In genomic region chr7:141476226-141476980, GRCm38 (mm10) we compare ENCODE assay signal across 8 mouse cellular contexts. TPM values are rescaled to one million over a fixed set of nuclear protein-coding genes. Genes with fewer than 3 reads are reported as not detected.
DNase-seq lines count a peak whose midpoint lies in the region; ATAC-seq and TF ChIP-seq lines count a peak whose summit lies in the region.

No protein-coding gene starts in this region.

- peak overlapping the region; percentile 98 for H3K27ac ChIP-seq in embryonic fibroblast, embryonic 13.5 days (ENCODE audit: insufficient read depth, low read length)
- peak overlapping the region; percentile 96 for H3K27ac ChIP-seq in heart, postnatal 0 days (ENCODE audit: low read depth)
- peak overlapping the region; percentile 96 for H3K27ac ChIP-seq in stomach, embryonic 15.5 days

- peak; percentile 38 for TF ChIP-seq POLR2A in embryonic fibroblast, embryonic 13.5 days (IDR thresholded peaks at IDR 0.05; ENCODE audit: low read depth, low read length)

- no peak for TF ChIP-seq CTCF in embryonic fibroblast, embryonic 13.5 days (IDR thresholded peaks at IDR 0.05; ENCODE audit: borderline replicate concordance, insufficient read depth, low read length)
- peak; percentile 36 for TF ChIP-seq CTCF in heart, postnatal 0 days (IDR thresholded peaks at IDR 0.05; ENCODE audit: low read depth)

- 1% methylated on average over 12 of the region's 17 CpGs for WGBS in heart, postnatal 0 days
- 0% methylated on average over 15 of the region's 17 CpGs for WGBS in stomach, embryonic 15.5 days

- peaks cover 14% of the 10 kb centered on the region for H3K36me3 ChIP-seq in heart, postnatal 0 days (replicated peaks; ENCODE audit: control insufficient read depth, insufficient read depth, low read length)
- H3K36me3 ChIP-seq in stomach, embryonic 15.5 days: peaks cover 2% of the 10 kb centered on the region

- peak overlapping the region; percentile 80 for H3K9ac ChIP-seq in heart, postnatal 0 days (replicated peaks; ENCODE audit: low read depth, low read length)
- H3K9ac ChIP-seq in stomach, embryonic 15.5 days: peak overlapping the region; percentile 22; the same call in 1 of the 2 replicates

- H3K27me3 ChIP-seq in heart, postnatal 0 days (ENCODE audit: control insufficient read depth, insufficient read depth, low read length): no peaks in the 10 kb centered on the region
- no peaks in the 10 kb centered on the region for H3K27me3 ChIP-seq in stomach, embryonic 15.5 days (replicated peaks)

- peak overlapping the region; percentile 89 for H3K4me3 ChIP-seq in embryonic fibroblast, embryonic 13.5 days (ENCODE audit: insufficient read depth, low read length)
- peak overlapping the region; percentile 69 for H3K4me3 ChIP-seq in heart, postnatal 0 days (ENCODE audit: low read depth, low read length)
- peak overlapping the region; percentile 94 for H3K4me3 ChIP-seq in stomach, embryonic 15.5 days (replicated peaks)

- DNase-seq in cerebellum, adult 11-12 months: peak; percentile 78
- no peak for DNase-seq in cerebellum, postnatal 36 days
- DNase-seq in NIH3T3 (ENCODE audit: low read depth): peak; percentile 91
- DNase-seq in heart, postnatal 0 days (ENCODE audit: low spot score): peak; percentile 86
- DNase-seq in kidney, postnatal 36 days: peak; percentile 96

- peaks cover 6% of the 10 kb centered on the region for H3K4me1 ChIP-seq in embryonic fibroblast, embryonic 13.5 days (ENCODE audit: control insufficient read depth, insufficient read depth, low read length)
- peaks cover 42% of the 10 kb centered on the region for H3K4me1 ChIP-seq in heart, postnatal 0 days (ENCODE audit: control insufficient read depth, insufficient read depth)
- H3K4me1 ChIP-seq in stomach, embryonic 15.5 days: peaks cover 42% of the 10 kb centered on the region

- peak overlapping the region; percentile 93 for H3K4me2 ChIP-seq in heart, postnatal 0 days (ENCODE audit: low read depth, low read length)
- peak overlapping the region; percentile 86 for H3K4me2 ChIP-seq in stomach, embryonic 15.5 days

- TF ChIP-seq EP300 in heart, postnatal 0 days (IDR thresholded peaks at IDR 0.05; ENCODE audit: low read depth): peak; percentile 94

- no peaks in the 10 kb centered on the region for H3K9me3 ChIP-seq in heart, postnatal 0 days (replicated peaks; ENCODE audit: control insufficient read depth, low read length)
- no peaks in the 10 kb centered on the region for H3K9me3 ChIP-seq in stomach, embryonic 15.5 days

- peak; percentile 73 for ATAC-seq in heart, postnatal 0 days (ENCODE audit: insufficient read depth, low read depth)
- ATAC-seq in megakaryocyte progenitor cell, adult 5-6 weeks (replicated peaks; ENCODE audit: poor library complexity): peak; percentile 29
- peak; percentile 59 for ATAC-seq in stomach, embryonic 15.5 days (ENCODE audit: insufficient read depth, low FRiP score, low read depth)

RNA-seq across cellular contexts. Expression of gene Tspan4, which starts 1.4 kb away (rescaled TPM):
- polyA plus RNA-seq in embryonic fibroblast, embryonic 13.5 days (2011; ENCODE audit: insufficient read length, low read depth, missing spikeins): 184 and 207 TPM in 2 replicates
- 84.2 and 87.8 TPM in 2 replicates for total RNA-seq in heart, postnatal 0 days (2014; rRNA removed; ENCODE audit: low replicate concordance)
- polyA plus RNA-seq in heart, postnatal 0 days (2015; fragmentation: Nextera tagmentation; extraction: Ambion mirVana): 72.2 and 72.3 TPM in 2 replicates
- total RNA-seq in megakaryocyte progenitor cell, adult 5-6 weeks (2015): 18.3 and 23.9 TPM in 2 replicates
- total RNA-seq in megakaryocyte progenitor cell, adult 5-6 weeks (2017): 38.2 and 39.1 TPM in 2 replicates
- 69.8 and 72.8 TPM in 2 replicates for polyA plus RNA-seq in stomach, embryonic 15.5 days (2015; fragmentation: Nextera tagmentation; extraction: Ambion mirVana)

RNA-seq across cellular contexts. Expression of gene Polr2l, which starts 1.5 kb away (rescaled TPM):
- 13.1 and 24.1 TPM in 2 replicates for polyA plus RNA-seq in embryonic fibroblast, embryonic 13.5 days (2011; ENCODE audit: insufficient read length, low read depth, missing spikeins)
- total RNA-seq in heart, postnatal 0 days (2014; rRNA removed; ENCODE audit: low replicate concordance): 17.4 and 32.3 TPM in 2 replicates
- 77.6 and 81.3 TPM in 2 replicates for polyA plus RNA-seq in heart, postnatal 0 days (2015; fragmentation: Nextera tagmentation; extraction: Ambion mirVana)
- total RNA-seq in megakaryocyte progenitor cell, adult 5-6 weeks (2015): 31.3 and 40.2 TPM in 2 replicates
- 45.0 and 46.7 TPM in 2 replicates for total RNA-seq in megakaryocyte progenitor cell, adult 5-6 weeks (2017)
- polyA plus RNA-seq in stomach, embryonic 15.5 days (2015; fragmentation: Nextera tagmentation; extraction: Ambion mirVana): 67.3 and 71.6 TPM in 2 replicates

RNA-seq across cellular contexts. Expression of gene Cd151, which starts 9.2 kb away (rescaled TPM):
- polyA plus RNA-seq in embryonic fibroblast, embryonic 13.5 days (2011; ENCODE audit: insufficient read length, low read depth, missing spikeins): 58.4 and 94.0 TPM in 2 replicates
- 288 and 323 TPM in 2 replicates for total RNA-seq in heart, postnatal 0 days (2014; rRNA removed; ENCODE audit: low replicate concordance)
- polyA plus RNA-seq in heart, postnatal 0 days (2015; fragmentation: Nextera tagmentation; extraction: Ambion mirVana): 37.8 and 39.7 TPM in 2 replicates
- total RNA-seq in megakaryocyte progenitor cell, adult 5-6 weeks (2015): 11.0 and 14.7 TPM in 2 replicates
- total RNA-seq in megakaryocyte progenitor cell, adult 5-6 weeks (2017): 14.5 and 22.1 TPM in 2 replicates
- polyA plus RNA-seq in stomach, embryonic 15.5 days (2015; fragmentation: Nextera tagmentation; extraction: Ambion mirVana): 25.6 and 26.6 TPM in 2 replicates

RNA-seq across cellular contexts. Expression of gene Cracr2b, which starts 15.5 kb away (rescaled TPM):
- 1.3 and 2.7 TPM in 2 replicates for polyA plus RNA-seq in embryonic fibroblast, embryonic 13.5 days (2011; ENCODE audit: insufficient read length, low read depth, missing spikeins)
- total RNA-seq in heart, postnatal 0 days (2014; rRNA removed; ENCODE audit: low replicate concordance): 6.2 and 134 TPM in 2 replicates
- polyA plus RNA-seq in heart, postnatal 0 days (2015; fragmentation: Nextera tagmentation; extraction: Ambion mirVana): 23.9 and 24.2 TPM in 2 replicates
- 8.6 and 8.9 TPM in 2 replicates for total RNA-seq in megakaryocyte progenitor cell, adult 5-6 weeks (2015)
- total RNA-seq in megakaryocyte progenitor cell, adult 5-6 weeks (2017): 11.4 and 16.6 TPM in 2 replicates
- polyA plus RNA-seq in stomach, embryonic 15.5 days (2015; fragmentation: Nextera tagmentation; extraction: Ambion mirVana): 27.5 and 32.8 TPM in 2 replicates

RNA-seq across cellular contexts. Expression of gene Pnpla2, which starts 21.4 kb away (rescaled TPM):
- 18.9 and 26.7 TPM in 2 replicates for polyA plus RNA-seq in embryonic fibroblast, embryonic 13.5 days (2011; ENCODE audit: insufficient read length, low read depth, missing spikeins)
- total RNA-seq in heart, postnatal 0 days (2014; rRNA removed; ENCODE audit: low replicate concordance): 47.9 and 63.8 TPM in 2 replicates
- polyA plus RNA-seq in heart, postnatal 0 days (2015; fragmentation: Nextera tagmentation; extraction: Ambion mirVana): 157 and 159 TPM in 2 replicates
- 44.5 and 44.9 TPM in 2 replicates for total RNA-seq in megakaryocyte progenitor cell, adult 5-6 weeks (2015)
- total RNA-seq in megakaryocyte progenitor cell, adult 5-6 weeks (2017): 15.6 and 20.1 TPM in 2 replicates
- 33.5 and 34.6 TPM in 2 replicates for polyA plus RNA-seq in stomach, embryonic 15.5 days (2015; fragmentation: Nextera tagmentation; extraction: Ambion mirVana)

Comparison
In these comparisons a context has a peak if more than half of its experiments do, and no peak if none do; other contexts are left out.
1. DNase-seq: peak in cerebellum, adult 11-12 months (single experiment), NIH3T3 (single experiment), heart, postnatal 0 days (single experiment) and kidney, postnatal 36 days (2 of 2); none in cerebellum, postnatal 36 days (0 of 2).
2. Peak in every context shown above with its lines, with median percentiles within 50 percentile points of each other: H3K27ac ChIP-seq, H3K4me3 ChIP-seq and ATAC-seq.